Mouse (Mus musculus) C2C12 (cell line): ENCODE results near the gene Cebpe.

Source experiments
- CTCF ChIP-seq: IDR thresholded peaks from one replicate; pipeline ENCODE4 v1.5.1; 2011; ENCODE audit not compliant: control insufficient read depth, insufficient read depth, insufficient read length
- MAX ChIP-seq: IDR thresholded peaks from one replicate; pipeline ENCODE4 v1.6.1; 2011; ENCODE audit warnings: mild to moderate bottlenecking, control low read depth
- USF1 ChIP-seq: IDR thresholded peaks from one replicate; pipeline ENCODE4 v1.6.1; 2011; ENCODE audit warnings: low read depth, mild to moderate bottlenecking, control low read depth, moderate library complexity

GRCm38 (mm10) chr14:54686522-54687143, 25.3 kb downstream of the Cebpe start, which contains the start of gene Acin1:
- TF ChIP-seq CTCF (no peak), MAX (no peak), USF1 (no peak)
